Mouse (Mus musculus): ENCODE results near the gene Zbtb20. TPM values are rescaled to one million over a fixed set of nuclear protein-coding genes. Genes with fewer than 3 reads are reported as not detected.
A peak's percentile ranks its signal among the peaks of the same experiment; 100 is the strongest.

Gene Zbtb20
- polyA plus RNA-seq, 1 experiment from 2014 or later, result 23.5 TPM

GRCm38 (mm10) chr16:42900328-42900727 is 24.6 kb downstream of the Zbtb20 start:
- Histone ChIP-seq H3K36me3 (ENCODE audit: control insufficient read depth, insufficient read depth, low read length) (no peaks in the 10 kb centered on the region), H3K9me3 (replicated peaks; ENCODE audit: control insufficient read depth, low read length) (no peaks in the 10 kb centered on the region), H3K4me2 (ENCODE audit: low read depth, low read length) (no peak overlapping the region), H3K27ac (ENCODE audit: low read length) (no peak overlapping the region), H3K4me3 (replicated peaks; ENCODE audit: low read length) (no peak overlapping the region), H3K27me3 (ENCODE audit: control insufficient read depth, insufficient read depth, low read length) (no peaks in the 10 kb centered on the region), H3K4me1 (ENCODE audit: control insufficient read depth, insufficient read depth, low read length) (no peaks in the 10 kb centered on the region), H3K9ac (ENCODE audit: low read length) (no peak overlapping the region)
- ATAC-seq (ENCODE audit: insufficient read depth, low FRiP score), result no peak
- WGBS, result 85% methylated on average over 1 of the region's 1 CpGs

GRCm38 (mm10) chr16:42907283-42907701 is 31.6 kb downstream of the Zbtb20 start:
- H3K4me2 ChIP-seq (ENCODE audit: low read depth, low read length), result peak overlapping the region; percentile 58
- peak overlapping the region; percentile 66 for H3K9ac ChIP-seq (ENCODE audit: low read length)
- ATAC-seq (ENCODE audit: insufficient read depth, low FRiP score), result peak; percentile 73; the same call in 1 of the 2 replicates
- no peaks in the 10 kb centered on the region for H3K27me3 ChIP-seq (ENCODE audit: control insufficient read depth, insufficient read depth, low read length)
- H3K4me3 ChIP-seq (replicated peaks; ENCODE audit: low read length), result peak overlapping the region; percentile 47
- no peaks in the 10 kb centered on the region for H3K9me3 ChIP-seq (replicated peaks; ENCODE audit: control insufficient read depth, low read length)
- H3K36me3 ChIP-seq (ENCODE audit: control insufficient read depth, insufficient read depth, low read length), result no peaks in the 10 kb centered on the region
- H3K4me1 ChIP-seq (ENCODE audit: control insufficient read depth, insufficient read depth, low read length), result peaks cover 8% of the 10 kb centered on the region
- 12% methylated on average over 4 of the region's 4 CpGs for WGBS
- peak overlapping the region; percentile 88 for H3K27ac ChIP-seq (ENCODE audit: low read length)

DNA sequence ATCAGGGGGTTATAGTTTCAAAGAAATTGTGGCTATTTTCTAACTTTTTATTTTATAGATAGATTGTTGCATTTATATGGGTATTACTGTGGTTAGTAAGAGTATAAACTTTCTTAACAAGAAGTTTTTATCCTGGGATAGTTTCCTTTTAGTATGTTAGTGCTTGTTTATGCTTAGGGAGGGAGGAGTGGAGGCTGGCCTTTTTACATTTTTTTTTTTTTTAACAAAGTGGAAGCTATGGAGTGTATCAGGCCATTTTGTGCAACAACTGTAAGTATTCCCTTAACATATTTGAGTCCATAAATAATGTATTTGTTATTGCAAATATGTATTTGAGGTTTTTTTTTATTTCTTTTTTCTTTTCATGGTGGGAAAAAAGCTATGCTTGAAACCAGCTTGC is 32.7 kb downstream of the Zbtb20 start:
- Histone ChIP-seq H3K4me2 (ENCODE audit: low read depth, low read length) (peak overlapping the region; percentile 51), H3K36me3 (ENCODE audit: control insufficient read depth, insufficient read depth, low read length) (no peaks in the 10 kb centered on the region), H3K9ac (ENCODE audit: low read length) (no peak overlapping the region), H3K4me3 (replicated peaks; ENCODE audit: low read length) (peak overlapping the region; percentile 26; the same call in 1 of the 2 replicates), H3K27ac (ENCODE audit: low read length) (no peak overlapping the region), H3K27me3 (ENCODE audit: control insufficient read depth, insufficient read depth, low read length) (no peaks in the 10 kb centered on the region), H3K9me3 (replicated peaks; ENCODE audit: control insufficient read depth, low read length) (no peaks in the 10 kb centered on the region), H3K4me1 (ENCODE audit: control insufficient read depth, insufficient read depth, low read length) (peaks cover 8% of the 10 kb centered on the region)
- ATAC-seq (ENCODE audit: insufficient read depth, low FRiP score), result no peak

DNA sequence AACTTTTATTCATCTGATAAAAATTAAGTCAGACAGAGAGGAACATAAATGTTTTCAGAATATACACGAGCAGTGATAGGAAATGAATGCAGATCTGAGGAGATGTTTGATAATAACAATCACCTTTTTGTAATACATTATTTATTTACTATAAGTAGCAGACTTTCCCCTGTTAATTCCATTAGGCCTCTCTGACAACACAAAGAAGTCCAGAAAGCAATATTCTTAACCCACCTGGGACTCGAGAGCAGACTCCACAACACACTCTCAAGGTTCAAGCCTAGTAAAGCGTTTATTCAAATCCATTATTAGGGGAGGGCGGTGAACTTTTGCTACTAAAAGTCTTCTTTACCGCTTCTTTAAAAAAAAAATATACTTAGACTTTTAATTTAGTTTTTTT is 33.2 kb downstream of the Zbtb20 start:
- no peaks in the 10 kb centered on the region for H3K36me3 ChIP-seq (ENCODE audit: control insufficient read depth, insufficient read depth, low read length)
- H3K4me2 ChIP-seq (ENCODE audit: low read depth, low read length), result peak overlapping the region; percentile 31; the same call in 1 of the 2 replicates
- H3K9ac ChIP-seq (ENCODE audit: low read length), result 0 out of 2 replicates have a peak overlapping the region, but pooled peaks have one; percentile 4
- H3K27ac ChIP-seq (ENCODE audit: low read length), result no peak overlapping the region
- H3K4me3 ChIP-seq (replicated peaks; ENCODE audit: low read length), result no peak overlapping the region
- WGBS, result 61% methylated on average over 5 of the region's 5 CpGs
- no peaks in the 10 kb centered on the region for H3K9me3 ChIP-seq (replicated peaks; ENCODE audit: control insufficient read depth, low read length)
- no peaks in the 10 kb centered on the region for H3K27me3 ChIP-seq (ENCODE audit: control insufficient read depth, insufficient read depth, low read length)
- ATAC-seq (ENCODE audit: insufficient read depth, low FRiP score), result no peak
- peaks cover 8% of the 10 kb centered on the region for H3K4me1 ChIP-seq (ENCODE audit: control insufficient read depth, insufficient read depth, low read length)

DNA sequence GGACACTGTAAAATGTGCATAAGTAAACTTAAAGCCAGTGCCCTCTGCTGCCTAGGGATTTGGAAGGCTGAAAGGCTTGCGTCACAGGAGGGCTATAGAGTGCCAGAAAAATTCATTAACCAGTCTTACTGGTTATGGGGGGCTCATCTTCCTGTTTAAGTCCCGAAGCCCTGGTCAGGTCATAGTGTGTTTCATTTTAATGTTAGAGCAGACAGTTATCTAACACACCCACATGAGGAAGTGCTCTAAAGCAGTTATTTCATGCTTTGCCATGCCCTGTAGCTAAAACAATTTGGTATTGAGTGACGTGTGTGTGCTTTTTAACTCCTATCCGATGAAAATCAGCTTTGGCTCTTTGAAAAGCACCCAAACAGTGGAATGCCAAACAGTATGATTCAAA is 34.3 kb downstream of the Zbtb20 start:
- Histone ChIP-seq H3K9me3 (replicated peaks; ENCODE audit: control insufficient read depth, low read length) (no peaks in the 10 kb centered on the region), H3K27ac (ENCODE audit: low read length) (no peak overlapping the region), H3K4me2 (ENCODE audit: low read depth, low read length) (peak overlapping the region; percentile 40), H3K36me3 (ENCODE audit: control insufficient read depth, insufficient read depth, low read length) (no peaks in the 10 kb centered on the region), H3K9ac (ENCODE audit: low read length) (no peak overlapping the region; the same call in 1 of the 2 replicates), H3K4me1 (ENCODE audit: control insufficient read depth, insufficient read depth, low read length) (peaks cover 8% of the 10 kb centered on the region), H3K27me3 (ENCODE audit: control insufficient read depth, insufficient read depth, low read length) (no peaks in the 10 kb centered on the region), H3K4me3 (replicated peaks; ENCODE audit: low read length) (no peak overlapping the region; the same call in 1 of the 2 replicates)
- ATAC-seq (ENCODE audit: insufficient read depth, low FRiP score), result no peak
- WGBS, result 27% methylated on average over 4 of the region's 4 CpGs

GRCm38 (mm10) chr16:42910716-42911115 is 35.0 kb downstream of the Zbtb20 start:
- WGBS, result 56% methylated on average over 3 of the region's 3 CpGs
- ATAC-seq (ENCODE audit: insufficient read depth, low FRiP score), result no peak
- no peak overlapping the region for H3K4me3 ChIP-seq (replicated peaks; ENCODE audit: low read length)
- H3K4me1 ChIP-seq (ENCODE audit: control insufficient read depth, insufficient read depth, low read length), result peaks cover 8% of the 10 kb centered on the region
- no peak overlapping the region for H3K27ac ChIP-seq (ENCODE audit: low read length)
- H3K4me2 ChIP-seq (ENCODE audit: low read depth, low read length), result no peak overlapping the region
- no peak overlapping the region for H3K9ac ChIP-seq (ENCODE audit: low read length)
- H3K9me3 ChIP-seq (replicated peaks; ENCODE audit: control insufficient read depth, low read length), result no peaks in the 10 kb centered on the region
- no peaks in the 10 kb centered on the region for H3K36me3 ChIP-seq (ENCODE audit: control insufficient read depth, insufficient read depth, low read length)
- H3K27me3 ChIP-seq (ENCODE audit: control insufficient read depth, insufficient read depth, low read length), result no peaks in the 10 kb centered on the region

- Histone ChIP-seq H3K4me3 (replicated peaks; ENCODE audit: low read length) (no peak overlapping the region), H3K4me1 (ENCODE audit: control insufficient read depth, insufficient read depth, low read length) (peaks cover 8% of the 10 kb centered on the region), H3K27ac (ENCODE audit: low read length) (no peak overlapping the region), H3K9ac (ENCODE audit: low read length) (no peak overlapping the region), H3K36me3 (ENCODE audit: control insufficient read depth, insufficient read depth, low read length) (no peaks in the 10 kb centered on the region), H3K9me3 (replicated peaks; ENCODE audit: control insufficient read depth, low read length) (no peaks in the 10 kb centered on the region), H3K27me3 (ENCODE audit: control insufficient read depth, insufficient read depth, low read length) (no peaks in the 10 kb centered on the region), H3K4me2 (ENCODE audit: low read depth, low read length) (no peak overlapping the region)
- 84% methylated on average over 4 of the region's 4 CpGs for WGBS
- no peak for ATAC-seq (ENCODE audit: insufficient read depth, low FRiP score)
These were observed 35.6 kb downstream of the Zbtb20 start for GRCm38 (mm10) chr16:42911326-42911725.

GRCm38 (mm10) chr16:42911815-42912214 is 36.1 kb downstream of the Zbtb20 start:
- no peak for ATAC-seq (ENCODE audit: insufficient read depth, low FRiP score)

GRCm38 (mm10) chr16:42913291-42913690 is 37.6 kb downstream of the Zbtb20 start:
- no peak overlapping the region for H3K4me3 ChIP-seq (replicated peaks; ENCODE audit: low read length)
- H3K9ac ChIP-seq (ENCODE audit: low read length), result no peak overlapping the region
- ATAC-seq (ENCODE audit: insufficient read depth, low FRiP score), result no peak
- no peak overlapping the region for H3K4me2 ChIP-seq (ENCODE audit: low read depth, low read length)
- peaks cover 8% of the 10 kb centered on the region for H3K4me1 ChIP-seq (ENCODE audit: control insufficient read depth, insufficient read depth, low read length)
- 77% methylated on average over 8 of the region's 8 CpGs for WGBS
- no peaks in the 10 kb centered on the region for H3K9me3 ChIP-seq (replicated peaks; ENCODE audit: control insufficient read depth, low read length)
- H3K27me3 ChIP-seq (ENCODE audit: control insufficient read depth, insufficient read depth, low read length), result no peaks in the 10 kb centered on the region
- no peak overlapping the region for H3K27ac ChIP-seq (ENCODE audit: low read length)
- H3K36me3 ChIP-seq (ENCODE audit: control insufficient read depth, insufficient read depth, low read length), result no peaks in the 10 kb centered on the region

More at GRCm38 (mm10) chr16:42911815-42912214, 36.1 kb downstream of the Zbtb20 start:
- 66% methylated on average over 5 of the region's 5 CpGs for WGBS
- no peak overlapping the region for H3K4me3 ChIP-seq (replicated peaks; ENCODE audit: low read length)
- no peak overlapping the region for H3K9ac ChIP-seq (ENCODE audit: low read length)
- no peak overlapping the region for H3K27ac ChIP-seq (ENCODE audit: low read length)
- H3K36me3 ChIP-seq (ENCODE audit: control insufficient read depth, insufficient read depth, low read length), result no peaks in the 10 kb centered on the region
- H3K27me3 ChIP-seq (ENCODE audit: control insufficient read depth, insufficient read depth, low read length), result no peaks in the 10 kb centered on the region
- H3K4me1 ChIP-seq (ENCODE audit: control insufficient read depth, insufficient read depth, low read length), result peaks cover 8% of the 10 kb centered on the region
- H3K4me2 ChIP-seq (ENCODE audit: low read depth, low read length), result no peak overlapping the region
- H3K9me3 ChIP-seq (replicated peaks; ENCODE audit: control insufficient read depth, low read length), result no peaks in the 10 kb centered on the region

All from stomach, embryonic 16.5 days (tissue).